Mouse (Mus musculus): ENCODE data around the gene Eif3j1.
A peak's percentile ranks its signal among the peaks of the same experiment; 100 is the strongest.

Eif3j1 gene

GRCm38 (mm10) chr2:122102070-122102469 lies 73.7 kb downstream of the Eif3j1 start:
- peak; percentile 30 for DNase-seq (ENCODE audit: low spot score)

Data from adipocyte (in vitro differentiated cells).